Mouse (Mus musculus): ENCODE measurements at regions not wholly inside any gene's neighbourhood (a gene's known extent, or its start where the extent isn't known, plus 50 kb on each side); places are given as distances from the start of the nearest gene placed in this dataset.
"Not testable (repeated sequence)": the region's sequence is repeated elsewhere in the genome, so short reads cannot be mapped to it uniquely, and the experiment has no call there.

- no peak for ATAC-seq (ENCODE audit: low FRiP score, low TSS enrichment)
- Histone ChIP-seq H3K4me1 (ENCODE audit: insufficient read depth, low read length) (no peaks in the 10 kb centered on the region), H3K36me3 (ENCODE audit: insufficient read depth, low read length) (no peaks in the 10 kb centered on the region), H3K4me3 (ENCODE audit: low read length) (no peak overlapping the region), H3K9ac (replicated peaks; ENCODE audit: low read length) (no peak overlapping the region), H3K27me3 (ENCODE audit: insufficient read depth, low read length) (no peaks in the 10 kb centered on the region), H3K27ac (ENCODE audit: low read length) (no peak overlapping the region), H3K4me2 (replicated peaks; ENCODE audit: low read depth, low read length) (no peak overlapping the region), H3K9me3 (ENCODE audit: low read length) (no peaks in the 10 kb centered on the region)
- 54% methylated on average over 1 of the region's 1 CpGs for WGBS
These were observed 294.7 kb upstream of the Kdm8 start for GRCm38 (mm10) chr7:125149740-125150139.

GRCm38 (mm10) chr7:125152281-125152680, 292.2 kb upstream of the Kdm8 start:
- H3K36me3 ChIP-seq (ENCODE audit: insufficient read depth, low read length): no peaks in the 10 kb centered on the region
- no peak overlapping the region for H3K4me3 ChIP-seq (ENCODE audit: low read length)
- 88% methylated on average over 5 of the region's 5 CpGs for WGBS
- H3K27ac ChIP-seq (ENCODE audit: low read length): no peak overlapping the region
- no peak for ATAC-seq (ENCODE audit: low FRiP score, low TSS enrichment)
- H3K9me3 ChIP-seq (ENCODE audit: low read length): no peaks in the 10 kb centered on the region
- no peaks in the 10 kb centered on the region for H3K27me3 ChIP-seq (ENCODE audit: insufficient read depth, low read length)
- no peak overlapping the region for H3K9ac ChIP-seq (replicated peaks; ENCODE audit: low read length)
- no peaks in the 10 kb centered on the region for H3K4me1 ChIP-seq (ENCODE audit: insufficient read depth, low read length)
- H3K4me2 ChIP-seq (replicated peaks; ENCODE audit: low read depth, low read length): no peak overlapping the region

- no peaks in the 10 kb centered on the region for H3K27me3 ChIP-seq (ENCODE audit: insufficient read depth, low read length)
- no peaks in the 10 kb centered on the region for H3K36me3 ChIP-seq (ENCODE audit: insufficient read depth, low read length)
- no peak overlapping the region for H3K4me3 ChIP-seq (ENCODE audit: low read length)
- ATAC-seq (ENCODE audit: low FRiP score, low TSS enrichment): no peak
- H3K27ac ChIP-seq (ENCODE audit: low read length): no peak overlapping the region
- no peaks in the 10 kb centered on the region for H3K4me1 ChIP-seq (ENCODE audit: insufficient read depth, low read length)
- H3K9me3 ChIP-seq (ENCODE audit: low read length): no peaks in the 10 kb centered on the region
- WGBS: 29% methylated on average over 2 of the region's 2 CpGs
- H3K9ac ChIP-seq (replicated peaks; ENCODE audit: low read length): no peak overlapping the region
- no peak overlapping the region for H3K4me2 ChIP-seq (replicated peaks; ENCODE audit: low read depth, low read length)
These were observed 289.2 kb upstream of the Kdm8 start for GRCm38 (mm10) chr7:125155291-125155690.

- Histone ChIP-seq H3K4me3 (ENCODE audit: low read length) (no peak overlapping the region), H3K36me3 (ENCODE audit: insufficient read depth, low read length) (no peaks in the 10 kb centered on the region), H3K27ac (ENCODE audit: low read length) (no peak overlapping the region), H3K9ac (replicated peaks; ENCODE audit: low read length) (no peak overlapping the region), H3K27me3 (ENCODE audit: insufficient read depth, low read length) (no peaks in the 10 kb centered on the region), H3K4me2 (replicated peaks; ENCODE audit: low read depth, low read length) (no peak overlapping the region), H3K4me1 (ENCODE audit: insufficient read depth, low read length) (no peaks in the 10 kb centered on the region), H3K9me3 (ENCODE audit: low read length) (no peaks in the 10 kb centered on the region)
- no peak for ATAC-seq (ENCODE audit: low FRiP score, low TSS enrichment)
- WGBS: 83% methylated on average over 19 of the region's 19 CpGs
These were observed 277.6 kb upstream of the Kdm8 start for GRCm38 (mm10) chr7:125166881-125167351.

- Histone ChIP-seq H3K4me1 (ENCODE audit: insufficient read depth, low read length) (no peaks in the 10 kb centered on the region), H3K27me3 (ENCODE audit: insufficient read depth, low read length) (no peaks in the 10 kb centered on the region), H3K27ac (ENCODE audit: low read length) (no peak overlapping the region), H3K4me2 (replicated peaks; ENCODE audit: low read depth, low read length) (no peak overlapping the region), H3K36me3 (ENCODE audit: insufficient read depth, low read length) (no peaks in the 10 kb centered on the region), H3K9ac (replicated peaks; ENCODE audit: low read length) (no peak overlapping the region), H3K9me3 (ENCODE audit: low read length) (no peaks in the 10 kb centered on the region), H3K4me3 (ENCODE audit: low read length) (no peak overlapping the region)
- WGBS: 81% methylated on average over 4 of the region's 4 CpGs
- ATAC-seq (ENCODE audit: low FRiP score, low TSS enrichment): no peak
These were observed 276.8 kb upstream of the Kdm8 start for GRCm38 (mm10) chr7:125167666-125168065.

- Histone ChIP-seq H3K4me1 (ENCODE audit: insufficient read depth, low read length) (no peaks in the 10 kb centered on the region), H3K27me3 (ENCODE audit: insufficient read depth, low read length) (no peaks in the 10 kb centered on the region), H3K27ac (ENCODE audit: low read length) (no peak overlapping the region), H3K4me2 (replicated peaks; ENCODE audit: low read depth, low read length) (no peak overlapping the region), H3K9me3 (ENCODE audit: low read length) (no peaks in the 10 kb centered on the region), H3K9ac (replicated peaks; ENCODE audit: low read length) (no peak overlapping the region), H3K4me3 (ENCODE audit: low read length) (no peak overlapping the region), H3K36me3 (ENCODE audit: insufficient read depth, low read length) (no peaks in the 10 kb centered on the region)
- ATAC-seq (ENCODE audit: low FRiP score, low TSS enrichment): no peak
- 76% methylated on average over 3 of the region's 3 CpGs for WGBS
These were observed 262.9 kb upstream of the Kdm8 start for GRCm38 (mm10) chr7:125181548-125181947.

- Histone ChIP-seq H3K9me3 (ENCODE audit: low read length) (no peaks in the 10 kb centered on the region), H3K27ac (ENCODE audit: low read length) (no peak overlapping the region), H3K4me1 (ENCODE audit: insufficient read depth, low read length) (no peaks in the 10 kb centered on the region), H3K4me2 (replicated peaks; ENCODE audit: low read depth, low read length) (no peak overlapping the region), H3K4me3 (ENCODE audit: low read length) (no peak overlapping the region), H3K9ac (replicated peaks; ENCODE audit: low read length) (no peak overlapping the region), H3K36me3 (ENCODE audit: insufficient read depth, low read length) (no peaks in the 10 kb centered on the region), H3K27me3 (ENCODE audit: insufficient read depth, low read length) (no peaks in the 10 kb centered on the region)
- no peak for ATAC-seq (ENCODE audit: low FRiP score, low TSS enrichment)
- 80% methylated on average over 4 of the region's 4 CpGs for WGBS
These were observed 262.2 kb upstream of the Kdm8 start for GRCm38 (mm10) chr7:125182266-125182665.

GRCm38 (mm10) chr7:125183011-125183410, 261.5 kb upstream of the Kdm8 start:
- 51% methylated on average over 4 of the region's 4 CpGs for WGBS
- H3K4me1 ChIP-seq (ENCODE audit: insufficient read depth, low read length); H3K9me3 ChIP-seq (ENCODE audit: low read length); ATAC-seq (ENCODE audit: low FRiP score, low TSS enrichment); H3K9ac ChIP-seq (replicated peaks; ENCODE audit: low read length); H3K36me3 ChIP-seq (ENCODE audit: insufficient read depth, low read length); H3K4me2 ChIP-seq (replicated peaks; ENCODE audit: low read depth, low read length); H3K4me3 ChIP-seq (ENCODE audit: low read length); H3K27ac ChIP-seq (ENCODE audit: low read length); H3K27me3 ChIP-seq (ENCODE audit: insufficient read depth, low read length): not testable (repeated sequence)

GRCm38 (mm10) chr7:125185037-125185679, 259.3 kb upstream of the Kdm8 start:
- no peak for ATAC-seq (ENCODE audit: low FRiP score, low TSS enrichment)
- Histone ChIP-seq H3K27ac (ENCODE audit: low read length) (no peak overlapping the region), H3K9me3 (ENCODE audit: low read length) (no peaks in the 10 kb centered on the region), H3K4me1 (ENCODE audit: insufficient read depth, low read length) (no peaks in the 10 kb centered on the region), H3K27me3 (ENCODE audit: insufficient read depth, low read length) (no peaks in the 10 kb centered on the region), H3K4me2 (replicated peaks; ENCODE audit: low read depth, low read length) (no peak overlapping the region), H3K9ac (replicated peaks; ENCODE audit: low read length) (no peak overlapping the region), H3K36me3 (ENCODE audit: insufficient read depth, low read length) (no peaks in the 10 kb centered on the region), H3K4me3 (ENCODE audit: low read length) (no peak overlapping the region)
- WGBS: 75% methylated on average over 13 of the region's 13 CpGs

- Histone ChIP-seq H3K9me3 (ENCODE audit: low read length) (no peaks in the 10 kb centered on the region), H3K27me3 (ENCODE audit: insufficient read depth, low read length) (no peaks in the 10 kb centered on the region), H3K4me2 (replicated peaks; ENCODE audit: low read depth, low read length) (no peak overlapping the region), H3K36me3 (ENCODE audit: insufficient read depth, low read length) (no peaks in the 10 kb centered on the region), H3K4me3 (ENCODE audit: low read length) (no peak overlapping the region), H3K27ac (ENCODE audit: low read length) (no peak overlapping the region), H3K9ac (replicated peaks; ENCODE audit: low read length) (no peak overlapping the region), H3K4me1 (ENCODE audit: insufficient read depth, low read length) (no peaks in the 10 kb centered on the region)
- ATAC-seq (ENCODE audit: low FRiP score, low TSS enrichment): no peak
- WGBS: 91% methylated on average over 10 of the region's 10 CpGs
These were observed 257.3 kb upstream of the Kdm8 start for GRCm38 (mm10) chr7:125187011-125187740.
